Mouse (Mus musculus) forebrain, embryonic 12.5 days (tissue): ENCODE measurements at regions not wholly inside any gene's neighbourhood (a gene's known extent, or its start where the extent isn't known, plus 50 kb on each side); places are given as distances from the start of the nearest gene placed in this dataset.

ENCODE experiments used
- ATAC-seq: fragments of 200-750 bp; cut with Nextera tagmentation; 2 replicates; pipeline ENCODE4 v1.8.0; 2017; ENCODE audit warnings: moderate TSS enrichment; ENCODE audit not compliant: low FRiP score
- H3K27ac ChIP-seq: fragments of 300-500 bp; sonication (generic); 2 replicates; pipeline ENCODE4 v1.5.1; 2016; ENCODE audit warnings: mild to moderate bottlenecking
- H3K27me3 ChIP-seq: fragments of 300-500 bp; sonication (generic); 2 replicates; pipeline ENCODE4 v1.6.1; 2016; ENCODE audit warnings: mild to moderate bottlenecking
- H3K36me3 ChIP-seq: fragments of 300-500 bp; sonication (generic); replicated peaks from 2 replicates; pipeline ENCODE4 v1.6.1; 2016; ENCODE audit warnings: mild to moderate bottlenecking
- H3K4me1 ChIP-seq: fragments of 300-500 bp; sonication (generic); 2 replicates; pipeline ENCODE4 v1.6.1; 2016
- H3K4me2 ChIP-seq: fragments of 300-500 bp; sonication (generic); 2 replicates; pipeline ENCODE4 v1.6.1; 2016; ENCODE audit warnings: mild to moderate bottlenecking, moderate library complexity
- H3K4me3 ChIP-seq: fragments of 300-500 bp; sonication (generic); replicated peaks from 2 replicates; pipeline ENCODE4 v1.5.1; 2016; ENCODE audit warnings: mild to moderate bottlenecking
- H3K9ac ChIP-seq: fragments of 300-500 bp; sonication (generic); 2 replicates; pipeline ENCODE4 v1.6.1; 2016; ENCODE audit warnings: mild to moderate bottlenecking
- H3K9me3 ChIP-seq: fragments of 300-500 bp; sonication (generic); 2 replicates; pipeline ENCODE4 v1.6.1; 2016
- WGBS: fragments of 180-500 bp; shearing (Covaris S2); methylation state at CpG from one replicate; pipeline ENCODE4 v1.1.7; 2016; 5-methylcytosine and 5-hydroxymethylcytosine counted together

DNA sequence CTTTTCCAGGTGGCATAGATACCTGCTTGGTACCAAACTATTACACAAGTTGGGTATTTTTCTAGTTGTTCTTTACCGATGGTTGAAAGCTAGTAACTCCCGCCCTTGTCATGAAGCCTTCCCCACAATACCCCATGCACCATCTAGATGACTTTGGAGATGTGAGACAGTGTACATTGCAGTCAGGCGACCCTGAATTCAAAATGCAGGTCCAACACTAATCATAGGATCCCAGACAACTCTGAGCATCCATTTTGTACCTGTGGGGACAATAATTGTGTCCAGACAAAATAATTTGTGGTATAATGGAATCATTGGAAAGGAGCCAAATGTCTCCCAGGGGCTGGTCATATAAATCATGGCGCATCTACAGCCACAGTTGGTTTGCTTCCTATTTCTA lies 54.7 kb upstream of the Ldb2 start:
- Histone ChIP-seq H3K27ac (no peak overlapping the region), H3K4me3 (no peak overlapping the region), H3K4me1 (no peaks in the 10 kb centered on the region), H3K27me3 (no peaks in the 10 kb centered on the region), H3K36me3 (no peaks in the 10 kb centered on the region), H3K9ac (no peak overlapping the region), H3K4me2 (no peak overlapping the region), H3K9me3 (no peaks in the 10 kb centered on the region)
- ATAC-seq: no peak
- WGBS: 87% methylated on average over 4 of the region's 4 CpGs
